ENCODE assay signal across 8 mouse cellular contexts in genomic region chr8:77610374-77610969, GRCm38 (mm10). TPM values are rescaled to one million over a fixed set of nuclear protein-coding genes. Genes with fewer than 3 reads are reported as not detected.
DNase-seq lines count a peak whose midpoint lies in the region; ATAC-seq and TF ChIP-seq lines count a peak whose summit lies in the region.

Gene Tmem184c, minus strand, starts transcription at chr8:77610698.

- no peak within 1 kb of the TSS for H3K27ac ChIP-seq in heart, embryonic 11.5 days (ENCODE audit: low read depth, low read length)
- H3K27ac ChIP-seq in kidney, embryonic 16.5 days (ENCODE audit: low read length) = peak within 1 kb of the TSS; percentile 23; the same call in 1 of the 2 replicates
- no peak within 1 kb of the TSS for H3K27ac ChIP-seq in liver, adult 2 months (replicated peaks; ENCODE audit: insufficient read depth, low read depth, low read length)

- peaks cover 12% of the 10 kb centered on the region for H3K4me1 ChIP-seq in erythroblast, embryonic 14.5 days (ENCODE audit: control insufficient read depth)
- no peaks in the 10 kb centered on the region for H3K4me1 ChIP-seq in heart, embryonic 11.5 days (ENCODE audit: control insufficient read depth, insufficient read depth, low read length)
- H3K4me1 ChIP-seq in kidney, embryonic 16.5 days (ENCODE audit: insufficient read depth, low read length) = peaks cover 7% of the 10 kb centered on the region
- H3K4me1 ChIP-seq in liver, adult 2 months (ENCODE audit: control insufficient read depth, insufficient read depth, low read length) = no peaks in the 10 kb centered on the region

- under 1% methylated on average over 36 of the region's 36 CpGs for WGBS in heart, embryonic 11.5 days (ENCODE audit: insufficient replicate concordance)
- WGBS in kidney, embryonic 16.5 days = under 1% methylated on average over 36 of the region's 36 CpGs
- under 1% methylated on average over 36 of the region's 36 CpGs for WGBS in liver, adult 2 months

- H3K9me3 ChIP-seq in erythroblast, embryonic 14.5 days (ENCODE audit: control insufficient read depth, low read length) = peaks cover 3% of the 10 kb centered on the region; the same call in 1 of the 2 replicates
- no peaks in the 10 kb centered on the region for H3K9me3 ChIP-seq in heart, embryonic 11.5 days (replicated peaks; ENCODE audit: control insufficient read depth, low read length)
- H3K9me3 ChIP-seq in kidney, embryonic 16.5 days (ENCODE audit: low read length) = no peaks in the 10 kb centered on the region

- H3K4me2 ChIP-seq in heart, embryonic 11.5 days = peak within 1 kb of the TSS; percentile 81
- peak within 1 kb of the TSS; percentile 78 for H3K4me2 ChIP-seq in kidney, embryonic 16.5 days (replicated peaks; ENCODE audit: low read depth, low read length)
- H3K4me2 ChIP-seq in myocyte (ENCODE audit: low read depth) = peak within 1 kb of the TSS; percentile 99

- peak within 1 kb of the TSS; percentile 72 for H3ac ChIP-seq in C2C12 (ENCODE audit: control insufficient read depth, insufficient read length, low read depth)
- H3ac ChIP-seq in myocyte (ENCODE audit: control insufficient read depth, insufficient read length) = no peak within 1 kb of the TSS

- peaks cover 22% of the 10 kb centered on the region for H3K79me2 ChIP-seq in C2C12 (ENCODE audit: control insufficient read depth, insufficient read depth)
- no peaks in the 10 kb centered on the region for H3K79me2 ChIP-seq in liver, adult 2 months (ENCODE audit: control insufficient read depth, insufficient read depth, low read length)
- peaks cover 12% of the 10 kb centered on the region for H3K79me2 ChIP-seq in myocyte (ENCODE audit: control insufficient read depth, insufficient read depth)

- TF ChIP-seq CTCF in C2C12 (IDR thresholded peaks at IDR 0.05; ENCODE audit: control insufficient read depth, insufficient read depth, insufficient read length) = no peak
- TF ChIP-seq CTCF in brain, embryonic 14.5 days (IDR thresholded peaks at IDR 0.05; ENCODE audit: borderline replicate concordance, extremely low read depth, insufficient read depth, insufficient read length) = no peak
- TF ChIP-seq CTCF in liver, adult 2 months (IDR thresholded peaks at IDR 0.05; ENCODE audit: low read depth, low read length) = no peak

- H3K27me3 ChIP-seq in C2C12 (ENCODE audit: control insufficient read depth, insufficient read depth, insufficient read length) = no peaks in the 10 kb centered on the region
- H3K27me3 ChIP-seq in erythroblast, embryonic 14.5 days (ENCODE audit: control insufficient read depth) = peaks cover 20% of the 10 kb centered on the region
- H3K27me3 ChIP-seq in heart, embryonic 11.5 days (ENCODE audit: control insufficient read depth, insufficient read depth, low read length) = no peaks in the 10 kb centered on the region
- H3K27me3 ChIP-seq in kidney, embryonic 16.5 days (ENCODE audit: insufficient read depth, low read length) = no peaks in the 10 kb centered on the region
- H3K27me3 ChIP-seq in liver, adult 2 months (ENCODE audit: control insufficient read depth, insufficient read depth, low read length) = no peaks in the 10 kb centered on the region
- H3K27me3 ChIP-seq in myocyte (ENCODE audit: control insufficient read depth, insufficient read depth, insufficient read length) = no peaks in the 10 kb centered on the region
- H3K27me3 ChIP-seq in splenic B cell, adult 2 months (ENCODE audit: control insufficient read depth, insufficient read depth, low read length, poor library complexity, severe bottlenecking) = no peaks in the 10 kb centered on the region

- H3K4me3 ChIP-seq in C2C12 (ENCODE audit: insufficient read depth, poor library complexity, severe bottlenecking) (peak within 1 kb of the TSS; percentile 69), myocyte (peak within 1 kb of the TSS; percentile 44)
- peak within 1 kb of the TSS; percentile 74 for H3K4me3 ChIP-seq in erythroblast, embryonic 14.5 days (replicated peaks)
- H3K4me3 ChIP-seq in heart, embryonic 11.5 days (ENCODE audit: low read depth, low read length) = peak within 1 kb of the TSS; percentile 85
- H3K4me3 ChIP-seq in kidney, embryonic 16.5 days (ENCODE audit: low read length) = peak within 1 kb of the TSS; percentile 77
- peak within 1 kb of the TSS; percentile 99 for H3K4me3 ChIP-seq in liver, adult 2 months (ENCODE audit: insufficient read depth, low read depth, low read length)

- peak; percentile 99 for DNase-seq in brain, embryonic 14.5 days (ENCODE audit: low read depth)
- DNase-seq in liver, adult 2 months (ENCODE audit: extremely low read depth, low read depth, low spot score) = peak; percentile 96
- DNase-seq in splenic B cell, adult 2 months (ENCODE audit: low read depth, low spot score) = peak; percentile 100

- peaks cover 9% of the 10 kb centered on the region for H3K79me3 ChIP-seq in C2C12 (ENCODE audit: low read depth)

- peaks cover 8% of the 10 kb centered on the region for H3K36me3 ChIP-seq in C2C12 (ENCODE audit: control insufficient read depth, insufficient read depth)
- H3K36me3 ChIP-seq in erythroblast, embryonic 14.5 days (ENCODE audit: control insufficient read depth) = no peaks in the 10 kb centered on the region
- H3K36me3 ChIP-seq in heart, embryonic 11.5 days (ENCODE audit: control insufficient read depth, insufficient read depth, low read length) = no peaks in the 10 kb centered on the region
- no peaks in the 10 kb centered on the region for H3K36me3 ChIP-seq in kidney, embryonic 16.5 days (ENCODE audit: insufficient read depth, low read length)
- peaks cover under 1% of the 10 kb centered on the region; the same call in 1 of the 2 replicates for H3K36me3 ChIP-seq in liver, adult 2 months (ENCODE audit: control insufficient read depth, insufficient read depth, low read length)
- no peaks in the 10 kb centered on the region for H3K36me3 ChIP-seq in myocyte (ENCODE audit: control insufficient read depth, insufficient read depth)
- H3K36me3 ChIP-seq in splenic B cell, adult 2 months (ENCODE audit: control insufficient read depth, insufficient read depth, low read length, poor library complexity, severe bottlenecking) = no peaks in the 10 kb centered on the region; the same call in 1 of the 2 replicates

- peak within 1 kb of the TSS; percentile 76 for H3K9ac ChIP-seq in heart, embryonic 11.5 days (ENCODE audit: low read depth, low read length)
- H3K9ac ChIP-seq in kidney, embryonic 16.5 days (replicated peaks; ENCODE audit: low read length) = peak within 1 kb of the TSS; percentile 75
- H3K9ac ChIP-seq in liver, adult 2 months (ENCODE audit: low read depth, low read length) = peak within 1 kb of the TSS; percentile 77

- peak; percentile 43; the same call in 1 of the 2 replicates for TF ChIP-seq POLR2A in brain, embryonic 14.5 days (IDR thresholded peaks at IDR 0.05; ENCODE audit: borderline replicate concordance, extremely low read depth, insufficient read depth, insufficient read length, poor library complexity, severe bottlenecking)
- 0 out of 2 replicates have a peak, but pooled peaks have one; percentile 25 for TF ChIP-seq POLR2A in liver, adult 2 months (IDR thresholded peaks at IDR 0.05; ENCODE audit: extremely low read depth, insufficient read depth, low read length)
- peak; percentile 56 for TF ChIP-seq POLR2A in myocyte (IDR thresholded peaks at IDR 0.05; ENCODE audit: insufficient read length, low read depth)

- peak; percentile 92 for ATAC-seq in heart, embryonic 11.5 days (replicated peaks; ENCODE audit: insufficient number of reproducible peaks, low FRiP score, low TSS enrichment)
- ATAC-seq in kidney, embryonic 16.5 days (ENCODE audit: low FRiP score, low TSS enrichment) = peak; percentile 99

TF ChIP-seq in C2C12, 6 proteins besides CTCF, POLR2A, EP300 and RAD21:
- peak; percentile 20 for TF ChIP-seq MAX (IDR thresholded peaks at IDR 0.05)
- no peak for TF ChIP-seq MYOG (IDR thresholded peaks at IDR 0.05; ENCODE audit: control insufficient read depth, extremely low read depth, insufficient read length)
- no peak for TF ChIP-seq MYOD1 (IDR thresholded peaks at IDR 0.05; ENCODE audit: control insufficient read depth, insufficient read length, low read depth)
- TF ChIP-seq USF1 (IDR thresholded peaks at IDR 0.05; ENCODE audit: low read depth) = no peak

TF ChIP-seq in myocyte, 11 proteins besides CTCF, POLR2A, EP300 and RAD21:
- TF ChIP-seq E2F4 (IDR thresholded peaks at IDR 0.05; ENCODE audit: insufficient read depth) = no peak
- TF ChIP-seq SRF (IDR thresholded peaks at IDR 0.05; ENCODE audit: control insufficient read depth, insufficient read length, low read depth) = peak; percentile 10
TF ChIP-seq in myocyte: peak in this region for 1.

RNA-seq across cellular contexts. Expression of gene Tmem184c, which starts in this region (rescaled TPM):
- polyA plus RNA-seq in C2C12 (2012; fragmentation: generic; extraction: Trizol) = 8.3 TPM
- polyA plus RNA-seq in brain, embryonic 14.5 days (2012; rRNA removed) = 44.5 and 46.6 TPM in 2 replicates
- polyA plus RNA-seq in erythroblast, embryonic 14.5 days (2012) = not detected in 2 replicates
- 26.0 and 27.4 TPM in 2 replicates for polyA plus RNA-seq in heart, embryonic 11.5 days (2014; fragmentation: Nextera tagmentation; extraction: Ambion mirVana)
- polyA plus RNA-seq in kidney, embryonic 16.5 days (2015; fragmentation: Nextera tagmentation; extraction: Ambion mirVana) = 37.7 and 39.1 TPM in 2 replicates
- total RNA-seq in liver, adult 2 months (2014; rRNA removed) = 17.2 and 18.3 TPM in 2 replicates
- 4.2 and 4.5 TPM in 2 replicates for polyA plus RNA-seq in liver, adult 2 months (2012; rRNA removed)
- 8.0 TPM for polyA plus RNA-seq in myocyte (2012; fragmentation: generic; extraction: Trizol)

Comparison
In these comparisons a context has a peak if more than half of its experiments do, and no peak if none do; other contexts are left out.
1. H3K4me3 ChIP-seq: peak in every context shown above with its lines; median percentile 99 in liver, adult 2 months; 85 in heart, embryonic 11.5 days; 77 in kidney, embryonic 16.5 days; 74 in erythroblast, embryonic 14.5 days; 69 in C2C12; 44 in myocyte.